Mouse (Mus musculus) spleen, adult 2 months (tissue): ENCODE data around the gene Tldc1.

Experiments used
- CTCF ChIP-seq: fragments of 200-500 bp; IDR thresholded peaks from 2 replicates; pipeline ENCODE4 v1.5.1; 2011; ENCODE audit warnings: mild to moderate bottlenecking, inconsistent platforms; ENCODE audit not compliant: insufficient read depth, insufficient read length, insufficient replicate concordance; ENCODE audit errors: extremely low read depth
- POLR2A ChIP-seq: fragments of 200-500 bp; IDR thresholded peaks from 2 replicates; pipeline ENCODE4 v1.6.1; 2011; ENCODE audit warnings: low read depth, low read length, inconsistent platforms

GRCm38 (mm10) chr8:119779013-119779737 lies 959 bp upstream of the Tldc1 start:
- TF ChIP-seq POLR2A = no peak
- peak; percentile 87; the same call in 1 of the 2 replicates for TF ChIP-seq CTCF
